Mouse (Mus musculus): ENCODE data around the gene Gsg1l.

The Gsg1l gene

GRCm38 (mm10) chr7:125983902-125984841 is 98.0 kb downstream of the Gsg1l start:
- DNase-seq (ENCODE audit: low read depth, low spot score): no peak

- DNase-seq (ENCODE audit: low read depth, low spot score): no peak
These were observed 102.6 kb downstream of the Gsg1l start for GRCm38 (mm10) chr7:125979591-125979990.

- DNase-seq (ENCODE audit: low read depth, low spot score): no peak
These were observed 105.5 kb downstream of the Gsg1l start for GRCm38 (mm10) chr7:125976695-125977094.

GRCm38 (mm10) chr7:125975414-125975813 is 106.8 kb downstream of the Gsg1l start:
- DNase-seq (ENCODE audit: low read depth, low spot score): no peak

GRCm38 (mm10) chr7:125973874-125974273 is 108.3 kb downstream of the Gsg1l start:
- DNase-seq (ENCODE audit: low read depth, low spot score): no peak

GRCm38 (mm10) chr7:125972776-125973175 is 109.4 kb downstream of the Gsg1l start:
- no peak for DNase-seq (ENCODE audit: low read depth, low spot score)

- DNase-seq (ENCODE audit: low read depth, low spot score): no peak
These were observed 110.0 kb downstream of the Gsg1l start for GRCm38 (mm10) chr7:125972174-125972672.

GRCm38 (mm10) chr7:125969076-125969475 is 113.1 kb downstream of the Gsg1l start:
- no peak for DNase-seq (ENCODE audit: low read depth, low spot score)

GRCm38 (mm10) chr7:125966402-125967261 is 115.6 kb downstream of the Gsg1l start:
- DNase-seq (ENCODE audit: low read depth, low spot score): no peak

GRCm38 (mm10) chr7:125964087-125964607 is 118.1 kb downstream of the Gsg1l start:
- no peak for DNase-seq (ENCODE audit: low read depth, low spot score)

- DNase-seq (ENCODE audit: low read depth, low spot score): peak; percentile 19
These were observed 122.7 kb downstream of the Gsg1l start for GRCm38 (mm10) chr7:125959294-125960048.

- no peak for DNase-seq (ENCODE audit: low read depth, low spot score)
These were observed 123.4 kb downstream of the Gsg1l start for GRCm38 (mm10) chr7:125958856-125959255.

GRCm38 (mm10) chr7:125954994-125955393 is 127.2 kb downstream of the Gsg1l start:
- DNase-seq (ENCODE audit: low read depth, low spot score): no peak

GRCm38 (mm10) chr7:125954356-125954878 is 127.8 kb downstream of the Gsg1l start:
- no peak for DNase-seq (ENCODE audit: low read depth, low spot score)

- DNase-seq (ENCODE audit: low read depth, low spot score): no peak
These were observed 128.4 kb downstream of the Gsg1l start for GRCm38 (mm10) chr7:125953844-125954243.

GRCm38 (mm10) chr7:125951911-125952310 is 130.3 kb downstream of the Gsg1l start:
- DNase-seq (ENCODE audit: low read depth, low spot score): no peak

GRCm38 (mm10) chr7:125948973-125949372 is 133.2 kb downstream of the Gsg1l start:
- no peak for DNase-seq (ENCODE audit: low read depth, low spot score)

GRCm38 (mm10) chr7:125945915-125946314 is 136.3 kb downstream of the Gsg1l start:
- DNase-seq (ENCODE audit: low read depth, low spot score): no peak

GRCm38 (mm10) chr7:125944631-125945030 is 137.6 kb downstream of the Gsg1l start:
- no peak for DNase-seq (ENCODE audit: low read depth, low spot score)

GRCm38 (mm10) chr7:125943511-125943910 is 138.7 kb downstream of the Gsg1l start:
- DNase-seq (ENCODE audit: low read depth, low spot score): no peak
